Mouse (Mus musculus) ZHBTc4 (cell line): Measurements from ENCODE around the gene Rab13.
A peak's percentile ranks its signal among the peaks of the same experiment; 100 is the strongest.
"Not testable (repeated sequence)": the region's sequence is repeated elsewhere in the genome, so short reads cannot be mapped to it uniquely, and the experiment has no call there.

Experiments
- DNase-seq: peaks from one replicate; pipeline ENCODE4 v3.0.0-alpha.2; 2011; ENCODE audit warnings: low read depth, low spot score

The Rab13 gene

GRCm38 (mm10) chr3:90224331-90224730, 10.8 kb downstream of the Rab13 start:
- peak; percentile 90 for DNase-seq

GRCm38 (mm10) chr3:90231075-90231474, 17.6 kb downstream of the Rab13 start:
- no peak for DNase-seq

GRCm38 (mm10) chr3:90231507-90232333, 18.2 kb downstream of the Rab13 start, which contains the start of gene Jtb:
Jtb (plus strand) TSS chr3:90231597.
- DNase-seq: peak; percentile 97

GRCm38 (mm10) chr3:90241251-90241650, 27.8 kb downstream of the Rab13 start:
- no peak for DNase-seq

GRCm38 (mm10) chr3:90241669-90242358, 28.3 kb downstream of the Rab13 start:
- no peak for DNase-seq

GRCm38 (mm10) chr3:90242984-90243775, 29.7 kb downstream of the Rab13 start, which contains the start of gene Creb3l4:
Creb3l4 (minus strand) TSS chr3:90243512.
- DNase-seq: peak; percentile 83

GRCm38 (mm10) chr3:90245406-90245805, 31.9 kb downstream of the Rab13 start:
- DNase-seq: no peak

GRCm38 (mm10) chr3:90247630-90247959, 34.1 kb downstream of the Rab13 start:
- DNase-seq: no peak

GRCm38 (mm10) chr3:90247960-90248745, 34.7 kb downstream of the Rab13 start, which contains the start of gene Slc39a1:
Slc39a1 (plus strand) TSS chr3:90248172.
- DNase-seq: peak; percentile 96

- DNase-seq: no peak
These were observed 35.2 kb downstream of the Rab13 start for GRCm38 (mm10) chr3:90248746-90249100.

- DNase-seq: no peak
These were observed 37.3 kb downstream of the Rab13 start for GRCm38 (mm10) chr3:90250791-90251190.

- not testable (repeated sequence) for DNase-seq
These were observed 38.3 kb downstream of the Rab13 start for GRCm38 (mm10) chr3:90251731-90252226.

GRCm38 (mm10) chr3:90252659-90253058, 39.2 kb downstream of the Rab13 start:
- DNase-seq: not testable (repeated sequence)

- not testable (repeated sequence) for DNase-seq
These were observed 39.7 kb downstream of the Rab13 start for GRCm38 (mm10) chr3:90253174-90253573.

- DNase-seq: peak; percentile 99
These were observed 40.3 kb downstream of the Rab13 start, which contains the start of gene Crtc2 for GRCm38 (mm10) chr3:90253653-90254418. Crtc2 (plus strand) TSS chr3:90254163.

- peak; percentile 27 for DNase-seq
These were observed 41.1 kb downstream of the Rab13 start for GRCm38 (mm10) chr3:90254419-90255193.

GRCm38 (mm10) chr3:90255194-90255565, 41.7 kb downstream of the Rab13 start:
- no peak for DNase-seq

GRCm38 (mm10) chr3:90255784-90256353, 42.4 kb downstream of the Rab13 start:
- no peak for DNase-seq
